Comparison of ENCODE assay signal across 9 mouse cellular contexts in genomic region chr7:68021741-68022140, GRCm38 (mm10).
DNase-seq lines count a peak whose midpoint lies in the region; ATAC-seq lines count a peak whose summit lies in the region.
"Had no signal": no experiment of that assay in that cellular context is flagged by ENCODE, and none has a peak within 500 bp of the region (broad histone marks: within the 10 kb centered on the region; RNA-seq: fewer than 3 reads in every experiment).

No protein-coding gene starts in this region.

- peak; percentile 76 for DNase-seq in adrenal gland, postnatal 10 days
- DNase-seq in gastrocnemius, postnatal 25 days, result peak; percentile 66
- DNase-seq in skeletal muscle tissue, adult 2 months (ENCODE audit: low read depth, low spot score), result peak; percentile 71
- no peak for DNase-seq in left cerebral cortex, postnatal 36 days (ENCODE audit: low spot score in 2 of 2)
- DNase-seq in right cerebral cortex, postnatal 10 days (ENCODE audit: low spot score in 2 of 2), result no peak
- DNase-seq: thymus, postnatal 36 days had no signal

- H3K9me3 ChIP-seq in kidney, embryonic 14.5 days (ENCODE audit: control insufficient read depth, low read length), result no peaks in the 10 kb centered on the region
- no peaks in the 10 kb centered on the region for H3K9me3 ChIP-seq in forebrain, embryonic 16.5 days (ENCODE audit: control insufficient read depth, low read length)
- H3K9me3 ChIP-seq: hindbrain, embryonic 13.5 days had no signal

- H3K4me2 ChIP-seq in kidney, embryonic 14.5 days (replicated peaks; ENCODE audit: low read depth, low read length), result no peak overlapping the region
- H3K4me2 ChIP-seq in forebrain, embryonic 16.5 days (ENCODE audit: low read length), result no peak overlapping the region
- H3K4me2 ChIP-seq: hindbrain, embryonic 13.5 days had no signal

- H3K9ac ChIP-seq in kidney, embryonic 14.5 days (ENCODE audit: low read depth, low read length), result no peak overlapping the region; the same call in 1 of the 2 replicates
- H3K9ac ChIP-seq in forebrain, embryonic 16.5 days (replicated peaks; ENCODE audit: low read depth, low read length), result no peak overlapping the region
- H3K9ac ChIP-seq: hindbrain, embryonic 13.5 days had no signal

- H3K4me1 ChIP-seq in kidney, embryonic 14.5 days (ENCODE audit: control insufficient read depth, insufficient read depth, low read length), result peaks cover 53% of the 10 kb centered on the region
- H3K4me1 ChIP-seq in forebrain, embryonic 16.5 days (replicated peaks; ENCODE audit: control insufficient read depth, insufficient read depth, low read length), result peaks cover 10% of the 10 kb centered on the region

- 0 out of 2 replicates have a peak overlapping the region, but pooled peaks have one; percentile 7 for H3K27ac ChIP-seq in kidney, embryonic 14.5 days (ENCODE audit: low read depth, low read length)
- no peak overlapping the region for H3K27ac ChIP-seq in forebrain, embryonic 16.5 days (ENCODE audit: low read length)
- H3K27ac ChIP-seq: hindbrain, embryonic 13.5 days had no signal

- H3K27me3 ChIP-seq in kidney, embryonic 14.5 days (ENCODE audit: control insufficient read depth, insufficient read depth, low read length), result no peaks in the 10 kb centered on the region
- no peaks in the 10 kb centered on the region for H3K27me3 ChIP-seq in forebrain, embryonic 16.5 days (replicated peaks; ENCODE audit: control insufficient read depth, insufficient read depth, low read length)
- H3K27me3 ChIP-seq: hindbrain, embryonic 13.5 days had no signal

- intact Hi-C loops in left cerebral cortex, postnatal 36 days (cut with DNase I), result loop anchor here (10.0 kb wide), 1 partner anchor 47 kb away; no protein-coding TSS in a partner anchor

- H3K36me3 ChIP-seq in kidney, embryonic 14.5 days (ENCODE audit: control insufficient read depth, insufficient read depth, low read length), result peaks cover 3% of the 10 kb centered on the region; the same call in 1 of the 2 replicates
- no peaks in the 10 kb centered on the region for H3K36me3 ChIP-seq in forebrain, embryonic 16.5 days (ENCODE audit: control insufficient read depth, insufficient read depth)

- WGBS in kidney, embryonic 14.5 days, result 44% methylated on average over 2 of the region's 2 CpGs
- WGBS in forebrain, embryonic 16.5 days, result 88% methylated on average over 2 of the region's 2 CpGs

- peak; percentile 50; the same call in 1 of the 2 replicates for ATAC-seq in kidney, embryonic 14.5 days (ENCODE audit: low FRiP score, low TSS enrichment)
- ATAC-seq in forebrain, embryonic 16.5 days, result no peak

- no peak overlapping the region for H3K4me3 ChIP-seq in kidney, embryonic 14.5 days (ENCODE audit: low read length)
- no peak overlapping the region for H3K4me3 ChIP-seq in forebrain, embryonic 16.5 days (replicated peaks; ENCODE audit: low read length)
- H3K4me3 ChIP-seq: hindbrain, embryonic 13.5 days had no signal

Comparison
In these comparisons a context has a peak if more than half of its experiments do, and no peak if none do; other contexts are left out.
1. DNase-seq: peak in adrenal gland, postnatal 10 days (single experiment), gastrocnemius, postnatal 25 days (single experiment) and skeletal muscle tissue, adult 2 months (single experiment); none in left cerebral cortex, postnatal 36 days (0 of 2) and right cerebral cortex, postnatal 10 days (0 of 2).